Mouse (Mus musculus) forebrain, postnatal 0 days (tissue): ENCODE results near the gene Oprl1. TPM values are rescaled to one million over a fixed set of nuclear protein-coding genes. Genes with fewer than 3 reads are reported as not detected.
A peak's percentile ranks its signal among the peaks of the same experiment; 100 is the strongest.

Experiments
- ATAC-seq: fragments of 200-750 bp; cut with Nextera tagmentation; 2 replicates; pipeline ENCODE4 v1.8.0; 2017; ENCODE audit warnings: mild to moderate bottlenecking, moderate library complexity
- DNase-seq: peaks from one replicate; pipeline ENCODE4 v3.0.0-alpha.2; 2015
- H3K27ac ChIP-seq: fragments of 300-500 bp; sonication (generic); 2 replicates; pipeline ENCODE4 v1.5.1; 2014; ENCODE audit warnings: low read depth, mild to moderate bottlenecking, antibody characterized with exemption, low read length, moderate library complexity, mixed read lengths
- H3K27me3 ChIP-seq: fragments of 300-500 bp; sonication (generic); 2 replicates; pipeline ENCODE4 v1.6.1; 2014; ENCODE audit warnings: mild to moderate bottlenecking, low read length, mixed read lengths; ENCODE audit not compliant: insufficient read depth
- H3K36me3 ChIP-seq: fragments of 300-500 bp; sonication (generic); 2 replicates; pipeline ENCODE4 v1.6.1; 2014; ENCODE audit warnings: mild to moderate bottlenecking, moderate library complexity; ENCODE audit not compliant: insufficient read depth
- H3K4me1 ChIP-seq: fragments of 300-500 bp; sonication (generic); 2 replicates; pipeline ENCODE4 v1.6.1; 2014; ENCODE audit warnings: antibody characterized with exemption; ENCODE audit not compliant: insufficient read depth
- H3K4me2 ChIP-seq: fragments of 300-500 bp; sonication (generic); 2 replicates; pipeline ENCODE4 v1.6.1; 2014; ENCODE audit warnings: low read depth, mild to moderate bottlenecking, moderate library complexity
- H3K4me3 ChIP-seq: fragments of 300-500 bp; sonication (generic); 2 replicates; pipeline ENCODE4 v1.5.1; 2014; ENCODE audit warnings: low read depth, low read length, mixed read lengths
- H3K9ac ChIP-seq: fragments of 300-500 bp; sonication (generic); 2 replicates; pipeline ENCODE4 v1.6.1; 2014; ENCODE audit warnings: mild to moderate bottlenecking
- H3K9me3 ChIP-seq: fragments of 300-500 bp; sonication (generic); 2 replicates; pipeline ENCODE4 v1.6.1; 2016; ENCODE audit warnings: low read length
- CTCF ChIP-seq: sonication (generic); IDR thresholded peaks from 2 replicates; pipeline ENCODE4 v1.5.1; 2016; ENCODE audit warnings: antibody characterized with exemption, control low read depth, low read depth
- WGBS: fragments of 180-500 bp; shearing (Covaris S2); extraction: QIAGEN DNeasy Blood & Tissue Kit; methylation state at CpG from one replicate; pipeline ENCODE4 v1.1.7; 2014; 5-methylcytosine and 5-hydroxymethylcytosine counted together
- polyA plus RNA-seq: library from polyadenylated mRNA; unstranded; fragments of >200 nt; fragmentation: Nextera tagmentation; extraction: Ambion mirVana; gene quantifications from 2 replicates; pipeline ENCODE4 v1.2.1, GENCODE M21; 2015
- total RNA-seq: library from RNA; depleted of rRNA; stranded (reverse); fragments of >200 nt; gene quantifications from 2 replicates; pipeline ENCODE4 v1.2.3, GENCODE M21; 2014; rRNA removed

Oprl1 gene
- total and polyA plus RNA-seq, 2 experiments from 2014 or later, result 62.5 to 134 TPM

DNA sequence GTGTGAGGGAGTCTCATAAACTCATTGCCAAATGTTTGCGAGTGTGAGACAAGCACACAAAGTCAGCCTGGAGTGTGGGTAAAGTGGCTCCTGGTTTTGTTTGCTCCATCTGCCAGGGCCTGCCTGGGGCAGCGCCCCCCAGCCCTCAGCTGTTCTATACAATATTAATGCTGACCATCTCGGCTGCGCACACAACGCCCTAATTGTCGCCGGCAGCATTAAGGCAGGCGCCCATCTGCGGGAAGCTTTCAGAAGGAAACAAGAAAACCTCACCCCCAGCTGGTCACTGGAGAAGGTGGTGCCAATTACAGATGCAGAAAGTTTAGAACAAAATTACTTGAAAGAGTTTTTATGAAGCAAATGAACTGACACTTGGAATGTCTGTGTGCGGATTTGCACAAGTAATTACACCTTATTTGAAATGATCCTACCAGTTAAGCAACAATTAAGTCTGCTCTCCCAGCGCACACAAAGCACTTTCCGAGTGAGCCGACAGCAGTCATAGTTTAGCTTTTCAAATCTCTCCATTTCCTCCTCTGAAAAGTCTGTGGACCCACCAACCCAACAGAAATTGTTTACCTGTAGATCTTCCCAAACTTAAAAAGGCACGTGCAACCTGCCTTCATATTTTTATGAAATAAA is 49.2 kb downstream of the Oprl1 start:
- no peak for TF ChIP-seq CTCF
- peak overlapping the region; percentile 3; the same call in 1 of the 2 replicates for H3K4me3 ChIP-seq
- peak overlapping the region; percentile 26 for H3K4me2 ChIP-seq
- peak overlapping the region; percentile 66 for H3K27ac ChIP-seq
- no peaks in the 10 kb centered on the region for H3K9me3 ChIP-seq
- H3K36me3 ChIP-seq, result no peaks in the 10 kb centered on the region
- ATAC-seq (peak; percentile 3; the same call in 1 of the 2 replicates), DNase-seq (peak; percentile 33)
- H3K27me3 ChIP-seq, result no peaks in the 10 kb centered on the region
- peak overlapping the region; percentile 19; the same call in 1 of the 2 replicates for H3K9ac ChIP-seq
- 4% methylated on average over 14 of the region's 14 CpGs for WGBS
- H3K4me1 ChIP-seq, result peaks cover 20% of the 10 kb centered on the region

GRCm38 (mm10) chr2:181764600-181764999 is 49.8 kb downstream of the Oprl1 start:
- no peaks in the 10 kb centered on the region for H3K27me3 ChIP-seq
- H3K27ac ChIP-seq, result peak overlapping the region; percentile 40; the same call in 1 of the 2 replicates
- ATAC-seq (peak; percentile 47), DNase-seq (peak; percentile 42)
- H3K4me2 ChIP-seq, result peak overlapping the region; percentile 26; the same call in 1 of the 2 replicates
- peak overlapping the region; percentile 19 for H3K9ac ChIP-seq
- no peak for TF ChIP-seq CTCF
- no peaks in the 10 kb centered on the region for H3K9me3 ChIP-seq
- no peaks in the 10 kb centered on the region for H3K36me3 ChIP-seq
- no peak overlapping the region for H3K4me3 ChIP-seq
- H3K4me1 ChIP-seq, result peaks cover 25% of the 10 kb centered on the region
- WGBS, result under 1% methylated on average over 10 of the region's 10 CpGs

- ATAC-seq, result no peak
- no peak for TF ChIP-seq CTCF
Measured at GRCm38 (mm10) chr2:181765251-181765650, 50.4 kb downstream of the Oprl1 start.

GRCm38 (mm10) chr2:181766672-181767557 is 52.1 kb downstream of the Oprl1 start:
- DNase-seq (peak; percentile 79), ATAC-seq (peak; percentile 81)
- WGBS, result 5% methylated on average over 14 of the region's 14 CpGs
- Histone ChIP-seq H3K36me3 (no peaks in the 10 kb centered on the region), H3K4me2 (peak overlapping the region; percentile 72), H3K27ac (peak overlapping the region; percentile 82), H3K9ac (peak overlapping the region; percentile 62), H3K27me3 (no peaks in the 10 kb centered on the region), H3K4me3 (peak overlapping the region; percentile 49), H3K9me3 (no peaks in the 10 kb centered on the region), H3K4me1 (peaks cover 32% of the 10 kb centered on the region)
- no peak for TF ChIP-seq CTCF

More at GRCm38 (mm10) chr2:181765251-181765650, 50.4 kb downstream of the Oprl1 start:
- peak; percentile 20 for DNase-seq
- H3K27me3 ChIP-seq, result no peaks in the 10 kb centered on the region
- no peaks in the 10 kb centered on the region for H3K9me3 ChIP-seq
- H3K4me2 ChIP-seq, result peak overlapping the region; percentile 11
- no peaks in the 10 kb centered on the region for H3K36me3 ChIP-seq
- WGBS, result 15% methylated on average over 4 of the region's 4 CpGs
- peak overlapping the region; percentile 68 for H3K27ac ChIP-seq
- peaks cover 32% of the 10 kb centered on the region for H3K4me1 ChIP-seq
- H3K9ac ChIP-seq, result peak overlapping the region; percentile 19; the same call in 1 of the 2 replicates
- no peak overlapping the region for H3K4me3 ChIP-seq

- no peak for TF ChIP-seq CTCF
- no peaks in the 10 kb centered on the region for H3K36me3 ChIP-seq
- peak overlapping the region; percentile 72 for H3K4me2 ChIP-seq
- H3K27ac ChIP-seq, result no peak overlapping the region
- peaks cover 29% of the 10 kb centered on the region for H3K4me1 ChIP-seq
- H3K27me3 ChIP-seq, result no peaks in the 10 kb centered on the region
- H3K9ac ChIP-seq, result 0 out of 2 replicates have a peak overlapping the region, but pooled peaks have one; percentile 4
- H3K9me3 ChIP-seq, result no peaks in the 10 kb centered on the region
- H3K4me3 ChIP-seq, result peak overlapping the region; percentile 26; the same call in 1 of the 2 replicates
- no peak for ATAC-seq
- no peak for DNase-seq
Measured at GRCm38 (mm10) chr2:181768451-181768850, 53.6 kb downstream of the Oprl1 start.

GRCm38 (mm10) chr2:181769397-181769796 is 54.6 kb downstream of the Oprl1 start:
- H3K9ac ChIP-seq, result peak overlapping the region; percentile 31; the same call in 1 of the 2 replicates
- TF ChIP-seq CTCF, result no peak
- ATAC-seq (no peak), DNase-seq (no peak)
- H3K36me3 ChIP-seq, result no peaks in the 10 kb centered on the region
- whole genome bisulfite sequencing, result 45% methylated on average over 2 of the region's 2 CpGs
- no peaks in the 10 kb centered on the region for H3K27me3 ChIP-seq
- peak overlapping the region; percentile 26; the same call in 1 of the 2 replicates for H3K4me3 ChIP-seq
- H3K4me1 ChIP-seq, result peaks cover 22% of the 10 kb centered on the region
- H3K9me3 ChIP-seq, result no peaks in the 10 kb centered on the region
- no peak overlapping the region for H3K27ac ChIP-seq
- peak overlapping the region; percentile 72 for H3K4me2 ChIP-seq

Other genes with a start within 250 kb of the Oprl1 start
- not detected in 2 replicates for gene Abhd16b, start 221.8 kb upstream of the Oprl1 start, total RNA-seq
- not detected in 2 replicates for gene Abhd16b, start 221.8 kb upstream of the Oprl1 start, polyA plus RNA-seq
- 91.7 and 120 TPM in 2 replicates for gene Tpd52l2, start 217.9 kb upstream of the Oprl1 start, total RNA-seq
- gene Tpd52l2, start 217.9 kb upstream of the Oprl1 start, polyA plus RNA-seq, result 114 and 128 TPM in 2 replicates
- 252 and 369 TPM in 2 replicates for gene Dnajc5, start 194.5 kb upstream of the Oprl1 start, total RNA-seq
- gene Dnajc5, start 194.5 kb upstream of the Oprl1 start, polyA plus RNA-seq, result 207 and 270 TPM in 2 replicates
- 55.8 and 59.1 TPM in 2 replicates for gene Uckl1, start 130.1 kb upstream of the Oprl1 start, total RNA-seq
- gene Uckl1, start 130.1 kb upstream of the Oprl1 start, polyA plus RNA-seq, result 42.7 and 43.0 TPM in 2 replicates
- gene Prpf6, start 123.1 kb upstream of the Oprl1 start, total RNA-seq, result 45.8 and 49.6 TPM in 2 replicates
- gene Prpf6, start 123.1 kb upstream of the Oprl1 start, polyA plus RNA-seq, result 43.7 and 46.5 TPM in 2 replicates
- gene Zfp512b, start 122.2 kb upstream of the Oprl1 start, total RNA-seq, result 74.6 and 75.6 TPM in 2 replicates
- 44.7 and 62.3 TPM in 2 replicates for gene Zfp512b, start 122.2 kb upstream of the Oprl1 start, polyA plus RNA-seq
- gene Samd10, start 115.8 kb upstream of the Oprl1 start, total RNA-seq, result 64.9 and 85.6 TPM in 2 replicates
- gene Samd10, start 115.8 kb upstream of the Oprl1 start, polyA plus RNA-seq, result 82.6 and 108 TPM in 2 replicates
- gene Gm29797, start 58.0 kb upstream of the Oprl1 start, total RNA-seq, result not detected in 2 replicates
- not detected in 2 replicates for gene Gm29797, start 58.0 kb upstream of the Oprl1 start, polyA plus RNA-seq
- gene Sox18, start 43.4 kb upstream of the Oprl1 start, total RNA-seq, result 5.4 and 8.9 TPM in 2 replicates
- gene Sox18, start 43.4 kb upstream of the Oprl1 start, polyA plus RNA-seq, result 8.6 and 11.1 TPM in 2 replicates
- gene Tcea2, start 34.7 kb upstream of the Oprl1 start, total RNA-seq, result 51.1 and 55.6 TPM in 2 replicates
- 53.8 and 57.5 TPM in 2 replicates for gene Tcea2, start 34.7 kb upstream of the Oprl1 start, polyA plus RNA-seq
- 43.7 and 50.2 TPM in 2 replicates for gene Rgs19, start 21.0 kb upstream of the Oprl1 start, total RNA-seq
- gene Rgs19, start 21.0 kb upstream of the Oprl1 start, polyA plus RNA-seq, result 56.4 and 57.4 TPM in 2 replicates
- gene Lkaaear1, start 16.6 kb upstream of the Oprl1 start, total RNA-seq, result not detected in 2 replicates
- not detected in 2 replicates for gene Lkaaear1, start 16.6 kb upstream of the Oprl1 start, polyA plus RNA-seq
- 39.0 and 55.0 TPM in 2 replicates for gene Myt1, start 48.3 kb downstream of the Oprl1 start, total RNA-seq
- gene Myt1, start 48.3 kb downstream of the Oprl1 start, polyA plus RNA-seq, result 4.0 and 6.7 TPM in 2 replicates
- gene Pcmtd2, start 122.8 kb downstream of the Oprl1 start, total RNA-seq, result 30.1 and 36.3 TPM in 2 replicates
- gene Pcmtd2, start 122.8 kb downstream of the Oprl1 start, polyA plus RNA-seq, result 17.9 and 25.8 TPM in 2 replicates
- 66.5 and 69.2 TPM in 2 replicates for gene Polr3k, start 149.3 kb downstream of the Oprl1 start, total RNA-seq
- gene Polr3k, start 149.3 kb downstream of the Oprl1 start, polyA plus RNA-seq, result 80.1 and 86.1 TPM in 2 replicates